Mouse (Mus musculus): Measurements from ENCODE around the gene Myo1e.

- TF ChIP-seq HCFC1 (IDR thresholded peaks at IDR 0.05; ENCODE audit: borderline replicate concordance, insufficient read depth, low read length) (no peak), ZC3H11A (IDR thresholded peaks at IDR 0.05; ENCODE audit: borderline replicate concordance, low read depth, low read length) (peak; percentile 42; the same call in 1 of the 2 replicates), MAFK (IDR thresholded peaks at IDR 0.05; ENCODE audit: insufficient read depth, low read depth, low read length) (no peak)
These were observed 185.4 kb downstream of the Myo1e start for GRCm38 (mm10) chr9:70392563-70392907.

Data from ES-E14 (cell line).